Mouse (Mus musculus): ENCODE measurements at regions not wholly inside any gene's neighbourhood (a gene's known extent, or its start where the extent isn't known, plus 50 kb on each side); places are given as distances from the start of the nearest gene placed in this dataset.

- Histone ChIP-seq H3K27ac (no peak overlapping the region), H3K9me3 (no peaks in the 10 kb centered on the region), H3K9ac (no peak overlapping the region), H3K4me1 (no peaks in the 10 kb centered on the region), H3K36me3 (no peaks in the 10 kb centered on the region), H3K4me2 (replicated peaks) (no peak overlapping the region), H3K4me3 (no peak overlapping the region), H3K27me3 (no peaks in the 10 kb centered on the region)
- 96% methylated on average over 1 of the region's 1 CpGs for WGBS
- no peak for ATAC-seq (ENCODE audit: insufficient number of reproducible peaks, insufficient read depth, low FRiP score, low TSS enrichment)
Observed at GRCm38 (mm10) chr11:82668026-82668425, 96.1 kb downstream of the Cct6b start.

GRCm38 (mm10) chr11:82664076-82664475 lies 100.0 kb downstream of the Cct6b start:
- no peak overlapping the region for H3K4me2 ChIP-seq (replicated peaks)
- H3K9me3 ChIP-seq = no peaks in the 10 kb centered on the region
- no peak overlapping the region for H3K27ac ChIP-seq
- no peaks in the 10 kb centered on the region for H3K27me3 ChIP-seq
- H3K9ac ChIP-seq = no peak overlapping the region
- ATAC-seq (ENCODE audit: insufficient number of reproducible peaks, insufficient read depth, low FRiP score, low TSS enrichment) = no peak
- H3K4me1 ChIP-seq = no peaks in the 10 kb centered on the region
- H3K4me3 ChIP-seq = no peak overlapping the region
- H3K36me3 ChIP-seq = no peaks in the 10 kb centered on the region
- WGBS = 88% methylated on average over 1 of the region's 1 CpGs

GRCm38 (mm10) chr11:82662086-82662485 lies 102.0 kb downstream of the Cct6b start:
- H3K4me2 ChIP-seq (replicated peaks) = no peak overlapping the region
- no peaks in the 10 kb centered on the region for H3K27me3 ChIP-seq
- no peak overlapping the region for H3K9ac ChIP-seq
- H3K27ac ChIP-seq = no peak overlapping the region
- no peak overlapping the region for H3K4me3 ChIP-seq
- no peak for ATAC-seq (ENCODE audit: insufficient number of reproducible peaks, insufficient read depth, low FRiP score, low TSS enrichment)
- H3K36me3 ChIP-seq = no peaks in the 10 kb centered on the region
- no peaks in the 10 kb centered on the region for H3K9me3 ChIP-seq
- no peaks in the 10 kb centered on the region for H3K4me1 ChIP-seq
- 21% methylated on average over 3 of the region's 3 CpGs for WGBS

- ATAC-seq (ENCODE audit: insufficient number of reproducible peaks, insufficient read depth, low FRiP score, low TSS enrichment) = no peak
- Histone ChIP-seq H3K36me3 (no peaks in the 10 kb centered on the region), H3K27me3 (no peaks in the 10 kb centered on the region), H3K27ac (no peak overlapping the region), H3K4me2 (replicated peaks) (no peak overlapping the region), H3K9ac (no peak overlapping the region), H3K9me3 (no peaks in the 10 kb centered on the region), H3K4me1 (no peaks in the 10 kb centered on the region), H3K4me3 (no peak overlapping the region)
- 21% methylated on average over 5 of the region's 5 CpGs for WGBS
Observed at GRCm38 (mm10) chr11:82651751-82652150, 112.4 kb downstream of the Cct6b start.

- Histone ChIP-seq H3K4me2 (replicated peaks) (no peak overlapping the region), H3K27me3 (no peaks in the 10 kb centered on the region), H3K4me3 (no peak overlapping the region), H3K9ac (no peak overlapping the region), H3K9me3 (no peaks in the 10 kb centered on the region), H3K4me1 (no peaks in the 10 kb centered on the region; the same call in 1 of the 2 replicates), H3K36me3 (no peaks in the 10 kb centered on the region), H3K27ac (no peak overlapping the region)
- WGBS = 40% methylated on average over 4 of the region's 4 CpGs
- ATAC-seq (ENCODE audit: insufficient number of reproducible peaks, insufficient read depth, low FRiP score, low TSS enrichment) = no peak
Observed at GRCm38 (mm10) chr11:82638513-82638912, 125.6 kb downstream of the Cct6b start.

- no peaks in the 10 kb centered on the region for H3K27me3 ChIP-seq
- 88% methylated on average over 1 of the region's 1 CpGs for WGBS
- no peaks in the 10 kb centered on the region for H3K36me3 ChIP-seq
- no peak overlapping the region for H3K27ac ChIP-seq
- no peak overlapping the region for H3K4me3 ChIP-seq
- no peak for ATAC-seq (ENCODE audit: insufficient number of reproducible peaks, insufficient read depth, low FRiP score, low TSS enrichment)
- H3K4me2 ChIP-seq (replicated peaks) = no peak overlapping the region
- no peaks in the 10 kb centered on the region for H3K4me1 ChIP-seq
- no peak overlapping the region for H3K9ac ChIP-seq
- 0 out of 2 replicates have a peak, but pooled peaks cover 3% of the 10 kb centered on the region for H3K9me3 ChIP-seq
Observed at GRCm38 (mm10) chr11:82632191-82632590, 131.9 kb downstream of the Cct6b start.

GRCm38 (mm10) chr11:82631387-82631786 lies 132.7 kb downstream of the Cct6b start:
- ATAC-seq (ENCODE audit: insufficient number of reproducible peaks, insufficient read depth, low FRiP score, low TSS enrichment) = no peak
- Histone ChIP-seq H3K9me3 (0 out of 2 replicates have a peak, but pooled peaks cover 3% of the 10 kb centered on the region), H3K4me3 (no peak overlapping the region), H3K36me3 (no peaks in the 10 kb centered on the region), H3K27me3 (no peaks in the 10 kb centered on the region), H3K4me1 (no peaks in the 10 kb centered on the region), H3K27ac (no peak overlapping the region), H3K9ac (no peak overlapping the region), H3K4me2 (replicated peaks) (no peak overlapping the region)
- 31% methylated on average over 4 of the region's 4 CpGs for WGBS

- H3K4me1 ChIP-seq = no peaks in the 10 kb centered on the region
- H3K27me3 ChIP-seq = no peaks in the 10 kb centered on the region
- no peaks in the 10 kb centered on the region for H3K9me3 ChIP-seq
- no peaks in the 10 kb centered on the region for H3K36me3 ChIP-seq
- no peak overlapping the region for H3K27ac ChIP-seq
- no peak overlapping the region for H3K4me3 ChIP-seq
- WGBS = 25% methylated on average over 7 of the region's 7 CpGs
- no peak overlapping the region for H3K9ac ChIP-seq
- H3K4me2 ChIP-seq (replicated peaks) = no peak overlapping the region
- ATAC-seq (ENCODE audit: insufficient number of reproducible peaks, insufficient read depth, low FRiP score, low TSS enrichment) = no peak
Observed at GRCm38 (mm10) chr11:82626501-82627111, 137.5 kb downstream of the Cct6b start.

- Histone ChIP-seq H3K36me3 (no peaks in the 10 kb centered on the region), H3K4me1 (no peaks in the 10 kb centered on the region), H3K4me3 (no peak overlapping the region), H3K27ac (no peak overlapping the region), H3K9ac (no peak overlapping the region), H3K27me3 (peaks cover 14% of the 10 kb centered on the region), H3K9me3 (no peaks in the 10 kb centered on the region), H3K4me2 (replicated peaks) (no peak overlapping the region)
- 92% methylated on average over 10 of the region's 10 CpGs for WGBS
- no peak for ATAC-seq (ENCODE audit: insufficient number of reproducible peaks, insufficient read depth, low FRiP score, low TSS enrichment)
Observed at GRCm38 (mm10) chr11:82621061-82621460, 143.1 kb downstream of the Cct6b start.

- H3K36me3 ChIP-seq = no peaks in the 10 kb centered on the region
- H3K9me3 ChIP-seq = no peaks in the 10 kb centered on the region
- H3K4me2 ChIP-seq (replicated peaks) = no peak overlapping the region
- H3K4me3 ChIP-seq = no peak overlapping the region
- ATAC-seq (ENCODE audit: insufficient number of reproducible peaks, insufficient read depth, low FRiP score, low TSS enrichment) = no peak
- peaks cover 14% of the 10 kb centered on the region for H3K27me3 ChIP-seq
- H3K27ac ChIP-seq = no peak overlapping the region
- no peak overlapping the region for H3K9ac ChIP-seq
- WGBS = 57% methylated on average over 2 of the region's 2 CpGs
- no peaks in the 10 kb centered on the region for H3K4me1 ChIP-seq
Observed at GRCm38 (mm10) chr11:82619418-82619817, 144.7 kb downstream of the Cct6b start.

- H3K9ac ChIP-seq = no peak overlapping the region
- no peak for ATAC-seq (ENCODE audit: insufficient number of reproducible peaks, insufficient read depth, low FRiP score, low TSS enrichment)
- peak overlapping the region; percentile 6; the same call in 1 of the 2 replicates for H3K4me2 ChIP-seq (replicated peaks)
- peaks cover 14% of the 10 kb centered on the region for H3K27me3 ChIP-seq
- no peaks in the 10 kb centered on the region for H3K4me1 ChIP-seq
- no peak overlapping the region for H3K4me3 ChIP-seq
- H3K9me3 ChIP-seq = no peaks in the 10 kb centered on the region
- no peak overlapping the region for H3K27ac ChIP-seq
- 2% methylated on average over 9 of the region's 9 CpGs for WGBS
- no peaks in the 10 kb centered on the region for H3K36me3 ChIP-seq
Observed at GRCm38 (mm10) chr11:82618457-82618856, 145.7 kb downstream of the Cct6b start.

GRCm38 (mm10) chr11:82616856-82617255 lies 147.3 kb downstream of the Cct6b start:
- no peak overlapping the region for H3K4me3 ChIP-seq
- ATAC-seq (ENCODE audit: insufficient number of reproducible peaks, insufficient read depth, low FRiP score, low TSS enrichment) = no peak
- peaks cover 14% of the 10 kb centered on the region for H3K27me3 ChIP-seq
- no peaks in the 10 kb centered on the region for H3K9me3 ChIP-seq
- H3K36me3 ChIP-seq = no peaks in the 10 kb centered on the region
- no peaks in the 10 kb centered on the region for H3K4me1 ChIP-seq
- H3K4me2 ChIP-seq (replicated peaks) = no peak overlapping the region
- H3K27ac ChIP-seq = no peak overlapping the region
- 53% methylated on average over 7 of the region's 7 CpGs for whole genome bisulfite sequencing
- H3K9ac ChIP-seq = no peak overlapping the region
